Mouse (Mus musculus) left cerebral cortex, adult 9 months (tissue): ENCODE data around the gene Chic2.

Experiments used
- DNase-seq, 2 experiments: peaks; one replicate each; pipeline ENCODE4 v3.0.0; 2022; ENCODE audit warnings: low spot score in 2 of 2

Chic2 gene

GRCm38 (mm10) chr5:74975507-74975906 lies 69.1 kb downstream of the Chic2 start:
- DNase-seq = no peak

- DNase-seq = no peak
Measured at GRCm38 (mm10) chr5:74974726-74975411, 69.7 kb downstream of the Chic2 start.

- DNase-seq = no peak
Measured at GRCm38 (mm10) chr5:74974061-74974581, 70.5 kb downstream of the Chic2 start.

GRCm38 (mm10) chr5:74971418-74971817 lies 73.2 kb downstream of the Chic2 start:
- no peak for DNase-seq

GRCm38 (mm10) chr5:74969341-74969740 lies 75.2 kb downstream of the Chic2 start:
- no peak for DNase-seq

- no peak for DNase-seq
Measured at GRCm38 (mm10) chr5:74967882-74968281, 76.7 kb downstream of the Chic2 start.

- no peak for DNase-seq
Measured at GRCm38 (mm10) chr5:74966891-74967290, 77.7 kb downstream of the Chic2 start.

GRCm38 (mm10) chr5:74962771-74963170 lies 81.8 kb downstream of the Chic2 start:
- DNase-seq = no peak

GRCm38 (mm10) chr5:74960840-74961543 lies 83.6 kb downstream of the Chic2 start:
- DNase-seq = peak in 1 of 2 experiments; percentile 35

GRCm38 (mm10) chr5:74960306-74960705 lies 84.3 kb downstream of the Chic2 start:
- no peak for DNase-seq

GRCm38 (mm10) chr5:74957293-74958076 lies 87.1 kb downstream of the Chic2 start:
- no peak for DNase-seq

GRCm38 (mm10) chr5:74956335-74956734 lies 88.2 kb downstream of the Chic2 start:
- peak in 1 of 2 experiments; percentile 20 for DNase-seq

GRCm38 (mm10) chr5:74955565-74955964 lies 89.0 kb downstream of the Chic2 start:
- no peak for DNase-seq

- DNase-seq = no peak
Measured at GRCm38 (mm10) chr5:74952938-74953337, 91.6 kb downstream of the Chic2 start.

GRCm38 (mm10) chr5:74951375-74951774 lies 93.2 kb downstream of the Chic2 start:
- no peak for DNase-seq

GRCm38 (mm10) chr5:74949298-74949697 lies 95.3 kb downstream of the Chic2 start:
- peak in 1 of 2 experiments; percentile 21 for DNase-seq

- no peak for DNase-seq
Measured at GRCm38 (mm10) chr5:74948482-74948881, 96.1 kb downstream of the Chic2 start.
